Mouse (Mus musculus): ENCODE data around the gene Ptpre. TPM values are rescaled to one million over a fixed set of nuclear protein-coding genes. Genes with fewer than 3 reads are reported as not detected.

The Ptpre gene
- polyA plus RNA-seq, 1 experiment from 2014 or later, result 0.56 TPM

GRCm38 (mm10) chr7:135517191-135517590 is 20.1 kb upstream of the Ptpre start:
- no peak overlapping the region for H3K27ac ChIP-seq (replicated peaks)
- DNase-seq (ENCODE audit: low spot score), result no peak
- peaks cover 10% of the 10 kb centered on the region for H3K4me1 ChIP-seq
- no peaks in the 10 kb centered on the region for H3K9me3 ChIP-seq (replicated peaks)
- H3K36me3 ChIP-seq, result no peaks in the 10 kb centered on the region
- no peak overlapping the region for H3K4me3 ChIP-seq
- no peaks in the 10 kb centered on the region for H3K27me3 ChIP-seq (ENCODE audit: low read depth, poor library complexity, severe bottlenecking)
- 62% methylated on average over 4 of the region's 4 CpGs for WGBS

- no peak overlapping the region for H3K27ac ChIP-seq (replicated peaks)
- no peaks in the 10 kb centered on the region for H3K27me3 ChIP-seq (ENCODE audit: low read depth, poor library complexity, severe bottlenecking)
- H3K4me1 ChIP-seq, result peaks cover 10% of the 10 kb centered on the region
- no peaks in the 10 kb centered on the region for H3K36me3 ChIP-seq
- no peak for DNase-seq (ENCODE audit: low spot score)
- no peaks in the 10 kb centered on the region for H3K9me3 ChIP-seq (replicated peaks)
- H3K4me3 ChIP-seq, result no peak overlapping the region
- WGBS, result 83% methylated on average over 5 of the region's 5 CpGs
Observed at GRCm38 (mm10) chr7:135520241-135520640, 17.0 kb upstream of the Ptpre start.

- peak; percentile 42 for DNase-seq (ENCODE audit: low spot score)
- H3K36me3 ChIP-seq, result no peaks in the 10 kb centered on the region
- no peak overlapping the region for H3K27ac ChIP-seq (replicated peaks)
- H3K4me3 ChIP-seq, result no peak overlapping the region
- WGBS, result 57% methylated on average over 15 of the region's 15 CpGs
- no peaks in the 10 kb centered on the region for H3K27me3 ChIP-seq (ENCODE audit: low read depth, poor library complexity, severe bottlenecking)
- H3K9me3 ChIP-seq (replicated peaks), result no peaks in the 10 kb centered on the region
- H3K4me1 ChIP-seq, result peaks cover 10% of the 10 kb centered on the region
Observed at GRCm38 (mm10) chr7:135521755-135522512, 15.3 kb upstream of the Ptpre start.

DNA sequence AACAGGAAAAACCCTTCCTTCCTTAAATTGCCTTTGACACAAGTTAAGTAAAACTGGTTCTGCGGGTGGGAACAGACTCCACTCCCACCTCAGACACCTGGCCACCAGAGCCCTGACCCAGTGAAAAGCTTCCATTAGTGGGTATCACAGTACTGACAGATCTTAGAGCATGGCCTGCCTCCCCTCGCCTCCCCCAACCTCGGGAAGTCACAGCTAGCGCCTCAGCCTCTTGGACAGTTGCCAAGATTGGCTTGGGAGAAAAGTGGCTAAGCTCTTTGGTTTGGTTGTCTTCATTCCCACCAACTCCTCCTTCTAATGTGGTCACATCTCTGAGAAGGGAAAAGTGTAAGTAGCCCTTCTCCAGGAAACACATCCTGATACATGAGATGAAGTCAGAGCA is 13.3 kb upstream of the Ptpre start:
- WGBS, result 90% methylated on average over 4 of the region's 4 CpGs
- Histone ChIP-seq H3K4me3 (no peak overlapping the region), H3K4me1 (peaks cover 10% of the 10 kb centered on the region), H3K27me3 (ENCODE audit: low read depth, poor library complexity, severe bottlenecking) (no peaks in the 10 kb centered on the region), H3K36me3 (no peaks in the 10 kb centered on the region), H3K9me3 (replicated peaks) (no peaks in the 10 kb centered on the region), H3K27ac (replicated peaks) (no peak overlapping the region)
- no peak for DNase-seq (ENCODE audit: low spot score)

GRCm38 (mm10) chr7:135524424-135524967 is 12.8 kb upstream of the Ptpre start:
- no peaks in the 10 kb centered on the region for H3K9me3 ChIP-seq (replicated peaks)
- no peak overlapping the region for H3K4me3 ChIP-seq
- H3K27me3 ChIP-seq (ENCODE audit: low read depth, poor library complexity, severe bottlenecking), result no peaks in the 10 kb centered on the region
- 86% methylated on average over 6 of the region's 6 CpGs for WGBS
- DNase-seq (ENCODE audit: low spot score), result no peak
- H3K4me1 ChIP-seq, result peaks cover 10% of the 10 kb centered on the region
- H3K36me3 ChIP-seq, result no peaks in the 10 kb centered on the region
- H3K27ac ChIP-seq (replicated peaks), result no peak overlapping the region

DNA sequence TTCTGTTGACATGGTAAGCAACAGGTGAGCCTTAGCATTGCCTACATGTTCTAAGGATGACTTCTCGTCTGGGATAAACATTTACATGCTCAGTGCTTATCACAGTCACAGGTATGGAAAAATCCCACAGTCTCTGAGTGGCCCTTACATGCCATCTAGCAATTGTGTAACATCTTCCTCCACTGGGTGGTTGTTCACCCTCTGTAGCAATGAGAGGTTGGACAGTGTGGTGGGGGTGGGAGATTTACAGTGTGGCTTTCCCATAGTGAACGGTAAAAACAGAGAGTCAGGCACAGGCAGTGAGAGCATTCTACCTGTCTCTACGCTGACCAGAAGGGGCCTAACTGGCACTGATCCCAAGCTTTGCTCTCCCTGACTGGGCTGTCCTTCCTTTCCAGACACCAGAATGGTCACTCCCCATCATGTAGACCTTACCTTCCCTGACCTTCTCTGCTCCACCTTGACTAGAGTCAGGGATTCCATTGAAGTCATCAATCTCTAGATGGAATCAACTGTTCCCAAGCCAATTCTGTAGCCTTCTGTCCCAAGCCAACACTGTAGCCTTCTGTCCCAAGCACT is 10.6 kb upstream of the Ptpre start:
- peaks cover 5% of the 10 kb centered on the region for H3K4me1 ChIP-seq
- H3K27me3 ChIP-seq (ENCODE audit: low read depth, poor library complexity, severe bottlenecking), result no peaks in the 10 kb centered on the region
- no peaks in the 10 kb centered on the region for H3K36me3 ChIP-seq
- H3K4me3 ChIP-seq, result no peak overlapping the region
- no peak for DNase-seq (ENCODE audit: low spot score)
- H3K27ac ChIP-seq (replicated peaks), result no peak overlapping the region
- WGBS, result 91% methylated on average over 3 of the region's 3 CpGs
- H3K9me3 ChIP-seq (replicated peaks), result no peaks in the 10 kb centered on the region

DNA sequence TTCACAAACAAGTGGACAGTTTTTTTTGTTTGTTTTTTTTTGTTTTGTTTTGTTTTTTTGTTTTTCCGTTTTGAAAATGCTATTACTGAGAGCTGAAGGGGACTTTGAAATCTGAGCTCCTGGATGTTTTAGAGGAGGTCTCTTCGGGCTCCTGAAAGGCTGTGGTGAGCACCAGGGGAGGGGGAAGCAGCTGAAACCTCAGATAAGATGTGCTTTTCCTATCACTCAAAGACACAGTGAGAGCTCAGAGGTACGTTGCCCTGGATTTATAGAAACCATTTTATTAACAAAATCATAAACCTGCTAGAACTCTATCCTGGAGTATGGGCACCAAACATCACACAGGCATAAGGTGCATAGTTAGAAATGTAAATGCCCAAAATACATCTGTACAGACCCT is 10.1 kb upstream of the Ptpre start:
- no peaks in the 10 kb centered on the region for H3K27me3 ChIP-seq (ENCODE audit: low read depth, poor library complexity, severe bottlenecking)
- H3K4me1 ChIP-seq, result no peaks in the 10 kb centered on the region; the same call in 1 of the 2 replicates
- no peak overlapping the region for H3K4me3 ChIP-seq
- no peaks in the 10 kb centered on the region for H3K36me3 ChIP-seq
- no peak overlapping the region for H3K27ac ChIP-seq (replicated peaks)
- no peaks in the 10 kb centered on the region for H3K9me3 ChIP-seq (replicated peaks)
- no peak for DNase-seq (ENCODE audit: low spot score)
- 64% methylated on average over 3 of the region's 3 CpGs for WGBS

DNA sequence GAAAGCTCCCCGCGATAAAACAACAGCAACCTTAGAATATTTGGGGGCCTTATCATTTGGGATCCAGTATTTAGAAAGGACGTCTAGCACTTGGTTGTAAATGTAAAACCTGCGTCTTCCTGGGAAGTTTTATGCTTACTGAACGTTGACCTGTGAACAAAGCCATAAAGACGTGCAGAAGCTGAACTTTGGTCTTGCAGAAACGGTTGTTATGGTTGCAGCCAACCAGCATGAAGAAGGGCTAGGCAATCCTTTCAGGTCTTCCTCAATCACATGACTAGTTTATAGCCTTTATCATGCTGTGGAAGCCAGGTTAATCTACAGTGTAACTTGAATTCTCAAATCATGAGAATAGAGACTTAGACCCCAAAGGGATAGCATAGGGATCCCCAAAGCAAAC is 8.8 kb upstream of the Ptpre start, which contains the start of gene Clrn3:
TSS of gene Clrn3 (minus strand) at position 140 of the 400 bp plus-strand sequence.
- 90% methylated on average over 7 of the region's 7 CpGs for WGBS
- DNase-seq (ENCODE audit: low spot score), result no peak
- Histone ChIP-seq H3K27ac (replicated peaks) (no peak within 1 kb of the TSS), H3K36me3 (no peaks in the 10 kb centered on the region), H3K4me1 (no peaks in the 10 kb centered on the region), H3K4me3 (no peak within 1 kb of the TSS), H3K27me3 (ENCODE audit: low read depth, poor library complexity, severe bottlenecking) (no peaks in the 10 kb centered on the region), H3K9me3 (replicated peaks) (no peaks in the 10 kb centered on the region)

- 93% methylated on average over 2 of the region's 2 CpGs for WGBS
- Histone ChIP-seq H3K27me3 (ENCODE audit: low read depth, poor library complexity, severe bottlenecking) (no peaks in the 10 kb centered on the region), H3K4me3 (no peak overlapping the region), H3K27ac (replicated peaks) (no peak overlapping the region), H3K4me1 (no peaks in the 10 kb centered on the region), H3K36me3 (no peaks in the 10 kb centered on the region), H3K9me3 (replicated peaks) (no peaks in the 10 kb centered on the region)
- DNase-seq (ENCODE audit: low spot score), result no peak
Observed at GRCm38 (mm10) chr7:135529068-135529467, 8.2 kb upstream of the Ptpre start.

DNA sequence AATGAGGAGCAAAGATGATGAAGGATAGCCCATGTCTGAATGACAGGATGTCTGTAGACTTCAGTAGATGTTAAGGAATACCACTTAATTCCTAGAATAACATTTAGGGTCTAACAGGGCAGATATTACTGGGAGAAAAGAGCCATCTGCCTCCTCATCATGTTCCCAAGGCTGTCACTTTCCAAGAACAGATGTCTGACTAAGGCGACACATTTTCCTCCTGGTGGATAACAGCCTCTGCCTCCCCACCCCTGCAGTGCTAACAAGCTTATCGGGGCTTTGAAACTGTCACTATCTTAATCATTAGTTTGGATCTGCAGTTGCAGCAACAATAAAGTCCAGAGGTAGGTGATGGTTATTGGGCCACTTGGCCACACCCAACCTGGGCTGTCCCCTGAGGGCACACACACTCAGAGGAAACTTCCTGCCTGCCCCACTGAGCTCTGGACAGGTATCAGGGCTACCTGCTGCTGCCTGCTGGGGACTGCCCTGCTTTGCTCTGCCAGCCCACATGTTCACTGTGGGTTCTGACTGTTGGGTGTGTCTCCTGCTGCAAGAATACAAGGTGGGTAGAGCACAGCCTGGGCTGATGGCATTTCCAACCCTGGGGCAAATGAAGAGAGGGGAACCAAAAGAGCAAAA is 2.6 kb upstream of the Ptpre start:
- 80% methylated on average over 2 of the region's 2 CpGs for WGBS
- peaks cover 35% of the 10 kb centered on the region for H3K27me3 ChIP-seq (ENCODE audit: low read depth, poor library complexity, severe bottlenecking)
- no peaks in the 10 kb centered on the region for H3K9me3 ChIP-seq (replicated peaks)
- peaks cover 14% of the 10 kb centered on the region for H3K4me1 ChIP-seq
- no peak for DNase-seq (ENCODE audit: low spot score)
- H3K27ac ChIP-seq (replicated peaks), result no peak overlapping the region
- no peak overlapping the region for H3K4me3 ChIP-seq
- no peaks in the 10 kb centered on the region for H3K36me3 ChIP-seq

GRCm38 (mm10) chr7:135535908-135536307 is 1.4 kb upstream of the Ptpre start:
- Histone ChIP-seq H3K27ac (replicated peaks) (no peak overlapping the region), H3K4me3 (no peak overlapping the region), H3K9me3 (replicated peaks) (no peaks in the 10 kb centered on the region), H3K4me1 (peaks cover 14% of the 10 kb centered on the region), H3K27me3 (ENCODE audit: low read depth, poor library complexity, severe bottlenecking) (peaks cover 44% of the 10 kb centered on the region), H3K36me3 (no peaks in the 10 kb centered on the region)
- WGBS, result 80% methylated on average over 3 of the region's 3 CpGs
- no peak for DNase-seq (ENCODE audit: low spot score)

GRCm38 (mm10) chr7:135537948-135538741 is 864 bp downstream of the Ptpre start:
- Histone ChIP-seq H3K4me1 (peaks cover 14% of the 10 kb centered on the region), H3K4me3 (peak overlapping the region; percentile 74), H3K27ac (replicated peaks) (peak overlapping the region; percentile 13; the same call in 1 of the 2 replicates), H3K9me3 (replicated peaks) (no peaks in the 10 kb centered on the region), H3K27me3 (ENCODE audit: low read depth, poor library complexity, severe bottlenecking) (peaks cover 44% of the 10 kb centered on the region), H3K36me3 (no peaks in the 10 kb centered on the region)
- 2% methylated on average over 71 of the region's 71 CpGs for WGBS
- DNase-seq (ENCODE audit: low spot score), result no peak

Measured in midbrain, embryonic 10.5 days (tissue).